Mouse (Mus musculus) C2C12 (cell line): ENCODE measurements around the gene Map3k3. TPM values are rescaled to one million over a fixed set of nuclear protein-coding genes. Genes with fewer than 3 reads are reported as not detected.
A peak's percentile ranks its signal among the peaks of the same experiment; 100 is the strongest.

Experiments
- H3K27me3 ChIP-seq: one replicate; pipeline ENCODE4 v1.6.1; 2011; ENCODE audit not compliant: control insufficient read depth, insufficient read depth, insufficient read length
- H3K36me3 ChIP-seq: one replicate; pipeline ENCODE4 v1.6.1; 2011; ENCODE audit not compliant: control insufficient read depth, insufficient read depth
- H3K4me3 ChIP-seq: one replicate; pipeline ENCODE4 v1.5.1; 2011; ENCODE audit warnings: mild to moderate bottlenecking, control low read depth; ENCODE audit not compliant: poor library complexity, insufficient read depth, severe bottlenecking
- H3K79me2 ChIP-seq: one replicate; pipeline ENCODE4 v1.6.1; 2011; ENCODE audit not compliant: control insufficient read depth, insufficient read depth
- H3K79me3 ChIP-seq: one replicate; pipeline ENCODE4 v1.6.1; 2011; ENCODE audit warnings: low read depth, control low read depth
- H3ac ChIP-seq: one replicate; pipeline ENCODE3; 2011; ENCODE audit warnings: low read depth; ENCODE audit not compliant: control insufficient read depth, insufficient read length
- CEBPB ChIP-seq: IDR thresholded peaks from one replicate; pipeline ENCODE4 v1.6.1; 2011; ENCODE audit warnings: low read depth, mild to moderate bottlenecking, control low read depth, moderate library complexity
- CTCF ChIP-seq: IDR thresholded peaks from one replicate; pipeline ENCODE4 v1.5.1; 2011; ENCODE audit not compliant: control insufficient read depth, insufficient read depth, insufficient read length
- FOSL1 ChIP-seq: IDR thresholded peaks from one replicate; pipeline ENCODE4 v1.8.0; 2011; ENCODE audit warnings: mild to moderate bottlenecking, low read length; ENCODE audit not compliant: poor library complexity, insufficient read depth, severe bottlenecking
- MAX ChIP-seq: IDR thresholded peaks from one replicate; pipeline ENCODE4 v1.6.1; 2011; ENCODE audit warnings: mild to moderate bottlenecking, control low read depth
- MYOD1 ChIP-seq: IDR thresholded peaks from one replicate; pipeline ENCODE4 v1.6.1; 2011; ENCODE audit warnings: low read depth; ENCODE audit not compliant: control insufficient read depth, insufficient read length
- MYOG ChIP-seq: IDR thresholded peaks from one replicate; pipeline ENCODE4 v1.6.1; 2011; ENCODE audit not compliant: control insufficient read depth, insufficient read length; ENCODE audit errors: extremely low read depth
- USF1 ChIP-seq: IDR thresholded peaks from one replicate; pipeline ENCODE4 v1.6.1; 2011; ENCODE audit warnings: low read depth, mild to moderate bottlenecking, control low read depth, moderate library complexity
- polyA plus RNA-seq: library from polyadenylated mRNA; unstranded; fragments of >200 nt; fragmentation: generic; extraction: Trizol; gene quantifications from one replicate; pipeline ENCODE4 v1.2.1, GENCODE M21; 2012; ENCODE audit warnings: missing spikeins

The Map3k3 gene
- polyA plus RNA-seq, 1 experiment = 23.1 TPM

DNA sequence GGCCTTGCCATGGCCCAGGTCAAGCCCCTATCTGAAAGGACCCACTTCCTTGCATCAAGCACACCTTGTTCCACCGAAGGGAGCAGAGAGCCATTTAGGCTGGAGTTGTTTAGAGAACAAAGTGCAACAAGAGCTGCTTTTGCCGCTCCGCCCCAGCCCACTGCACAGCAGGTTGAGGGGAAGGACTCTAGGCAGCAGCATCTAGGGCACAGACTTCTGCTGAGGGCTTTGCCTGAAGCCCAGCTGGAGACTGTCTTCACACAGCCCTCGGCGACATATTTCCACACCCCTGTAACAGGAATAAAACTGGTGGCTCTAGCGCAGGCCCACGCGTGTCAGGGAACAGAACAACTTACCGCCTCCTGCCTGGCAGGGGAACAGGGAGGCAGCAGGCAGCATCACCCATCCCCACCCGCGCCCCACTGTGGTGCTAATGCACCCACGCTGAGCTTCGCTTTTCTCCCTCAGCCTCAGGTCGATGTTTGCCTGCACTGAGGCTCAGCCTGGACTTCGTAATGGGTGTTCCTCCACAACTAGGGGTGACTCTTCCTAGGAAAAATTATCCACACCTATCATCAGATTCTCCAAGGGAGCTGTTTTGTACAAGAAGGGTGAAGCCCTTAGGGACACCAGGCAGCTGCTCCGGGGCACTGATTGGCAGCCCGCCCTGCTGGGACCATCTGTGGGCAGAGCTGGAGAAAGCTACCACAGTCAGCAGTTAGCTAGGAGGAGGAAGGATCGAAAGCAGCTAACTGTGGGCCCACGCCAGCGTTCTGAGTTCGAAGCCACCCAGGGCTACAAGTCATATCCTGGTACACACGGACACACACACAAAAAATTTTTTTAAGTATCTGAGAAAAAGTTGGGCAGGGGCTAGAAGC lies 76.7 kb downstream of the Map3k3 start, which contains the start of the genes Gm10840 and Limd2:
Gene Gm10840, plus strand, starts transcription at position 10 of the 881 bp plus-strand sequence.
Gene Limd2, minus strand, starts transcription at position 20 of the 881 bp plus-strand sequence.
- no peaks in the 10 kb centered on the region for H3K79me2 ChIP-seq
- no peaks in the 10 kb centered on the region for H3K79me3 ChIP-seq
- peak within 1 kb of the TSS; percentile 71 for H3K4me3 ChIP-seq
- peak within 1 kb of the TSS; percentile 90 for H3ac ChIP-seq
- peaks cover 16% of the 10 kb centered on the region for H3K36me3 ChIP-seq
- H3K27me3 ChIP-seq = no peaks in the 10 kb centered on the region
- TF ChIP-seq CTCF = no peak
- no peak for TF ChIP-seq MAX
- no peak for TF ChIP-seq MYOG
- no peak for TF ChIP-seq FOSL1
- TF ChIP-seq MYOD1 = no peak
- no peak for TF ChIP-seq USF1
- no peak for TF ChIP-seq CEBPB

DNA sequence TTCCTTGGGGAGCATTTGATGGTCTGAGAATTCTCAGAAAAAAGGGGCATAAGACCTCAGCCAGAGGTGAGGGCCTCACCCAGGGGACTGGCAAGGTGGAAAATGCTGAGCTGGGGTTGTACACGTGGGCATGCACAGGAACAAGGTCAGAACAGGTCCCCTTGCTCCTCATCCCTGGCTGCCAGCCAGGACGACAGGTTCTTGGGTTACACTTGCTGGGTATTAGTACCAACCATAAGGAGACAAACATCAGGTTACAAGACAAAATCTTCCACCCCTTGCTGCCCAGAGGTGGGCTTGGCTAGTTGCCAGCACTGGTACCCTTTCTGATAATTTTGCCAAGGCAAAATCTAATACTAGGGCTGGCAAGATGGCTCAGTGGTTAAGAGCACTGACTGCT lies 77.8 kb downstream of the Map3k3 start:
- Histone ChIP-seq H3K79me2 (no peaks in the 10 kb centered on the region), H3K27me3 (no peaks in the 10 kb centered on the region), H3ac (no peak overlapping the region), H3K36me3 (peaks cover 21% of the 10 kb centered on the region), H3K79me3 (no peaks in the 10 kb centered on the region), H3K4me3 (no peak overlapping the region)
- TF ChIP-seq MYOD1 (no peak), USF1 (no peak), MYOG (no peak), MAX (no peak), CTCF (no peak), FOSL1 (no peak), CEBPB (no peak)

DNA sequence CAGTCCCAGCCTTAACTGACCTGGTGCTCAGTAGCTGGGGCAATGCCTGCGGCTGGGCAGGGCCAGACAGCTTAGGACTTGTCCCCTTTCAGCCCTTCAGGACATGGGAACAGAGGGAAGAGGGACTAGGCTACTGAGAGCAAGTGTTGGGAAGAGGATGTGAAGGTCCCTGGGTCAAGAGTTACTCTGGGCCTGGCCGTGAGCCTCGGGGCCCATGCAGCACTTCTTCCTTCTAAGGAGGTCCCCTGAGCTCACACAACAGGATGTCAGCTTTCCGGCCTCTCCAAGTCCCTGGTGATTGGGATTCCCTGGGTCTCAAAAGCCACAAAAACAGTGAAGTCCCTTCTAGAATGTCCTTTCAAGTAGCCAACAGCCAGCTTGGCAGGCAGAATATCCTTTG lies 79.1 kb downstream of the Map3k3 start:
- TF ChIP-seq MYOG (no peak), MYOD1 (no peak), CEBPB (no peak), CTCF (no peak), FOSL1 (no peak), USF1 (no peak), MAX (no peak)
- Histone ChIP-seq H3K79me3 (no peaks in the 10 kb centered on the region), H3K4me3 (no peak overlapping the region), H3K79me2 (no peaks in the 10 kb centered on the region), H3K36me3 (peaks cover 31% of the 10 kb centered on the region), H3K27me3 (no peaks in the 10 kb centered on the region), H3ac (no peak overlapping the region)

DNA sequence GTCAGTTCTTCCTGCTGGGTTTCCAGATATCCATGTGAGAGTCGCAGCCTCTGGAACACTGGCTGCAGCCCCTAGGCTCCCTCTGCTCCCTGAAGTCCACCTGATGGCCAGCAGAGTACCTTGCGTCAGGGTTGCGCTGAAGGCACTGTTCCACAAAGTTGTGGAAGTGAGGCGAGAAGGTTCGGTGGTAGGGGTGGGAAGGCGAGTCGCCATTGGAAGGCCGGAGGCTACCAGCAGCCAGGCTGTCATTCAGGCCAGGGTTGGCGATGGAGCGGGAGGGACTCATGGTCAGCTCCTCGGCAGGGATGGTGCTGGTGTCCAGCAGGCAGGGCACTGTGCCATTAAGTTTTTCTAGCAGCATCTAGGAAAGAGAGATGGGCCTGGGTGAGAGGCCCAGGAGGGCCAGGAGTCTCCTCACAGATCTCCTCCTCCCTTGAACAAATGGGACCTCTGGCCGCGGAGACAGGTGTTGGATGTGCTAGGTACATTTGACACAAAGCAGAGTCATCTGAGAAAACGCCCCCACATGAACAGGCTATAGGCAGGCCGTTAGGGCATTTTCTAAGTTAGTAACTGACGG lies 80.3 kb downstream of the Map3k3 start:
- Histone ChIP-seq H3ac (no peak overlapping the region), H3K27me3 (no peaks in the 10 kb centered on the region), H3K79me2 (no peaks in the 10 kb centered on the region), H3K79me3 (no peaks in the 10 kb centered on the region), H3K36me3 (peaks cover 31% of the 10 kb centered on the region), H3K4me3 (no peak overlapping the region)
- TF ChIP-seq USF1 = no peak
- TF ChIP-seq FOSL1 = no peak
- TF ChIP-seq CEBPB = no peak
- no peak for TF ChIP-seq MAX
- TF ChIP-seq MYOD1 = no peak
- TF ChIP-seq MYOG = no peak
- no peak for TF ChIP-seq CTCF

DNA sequence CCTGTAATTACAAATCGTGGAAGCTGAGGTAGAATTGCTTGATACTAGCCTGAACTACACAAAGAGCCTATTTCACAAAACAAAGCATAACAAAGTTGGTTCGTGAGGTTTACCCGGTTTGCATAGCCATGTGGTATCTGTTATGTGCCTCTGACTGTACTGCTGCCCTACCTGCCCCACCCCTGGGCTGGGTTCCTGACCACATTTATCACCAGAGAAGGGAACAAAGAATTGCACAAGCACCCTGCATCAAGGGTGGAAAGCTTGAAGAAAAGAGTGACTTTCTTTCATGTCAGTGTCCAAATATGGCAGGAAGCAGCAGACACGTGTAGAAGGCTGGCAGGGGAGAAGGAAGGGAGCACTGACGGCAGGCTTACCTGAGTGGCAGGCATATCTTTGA lies 83.0 kb downstream of the Map3k3 start:
- H3K79me2 ChIP-seq = no peaks in the 10 kb centered on the region
- H3ac ChIP-seq = no peak overlapping the region
- H3K79me3 ChIP-seq = no peaks in the 10 kb centered on the region
- no peaks in the 10 kb centered on the region for H3K27me3 ChIP-seq
- no peak for TF ChIP-seq MAX
- peak; percentile 14 for TF ChIP-seq CEBPB
- peaks cover 41% of the 10 kb centered on the region for H3K36me3 ChIP-seq
- no peak overlapping the region for H3K4me3 ChIP-seq
